Mouse (Mus musculus) midbrain, embryonic 11.5 days (tissue): Measurements from ENCODE around the gene Rmnd1. TPM values are rescaled to one million over a fixed set of nuclear protein-coding genes. Genes with fewer than 3 reads are reported as not detected.

Experiments
- ATAC-seq: fragments of 200-750 bp; cut with Nextera tagmentation; 2 replicates; pipeline ENCODE4 v1.8.0; 2017; ENCODE audit warnings: moderate TSS enrichment, moderate library complexity; ENCODE audit not compliant: low FRiP score
- DNase-seq: peaks from one replicate; pipeline ENCODE4 v3.0.0; 2015; ENCODE audit warnings: low spot score; ENCODE audit errors: missing footprints
- H3K27ac ChIP-seq: fragments of 300-500 bp; sonication (generic); 2 replicates; pipeline ENCODE4 v1.5.1; 2014; ENCODE audit warnings: low read depth, low read length
- H3K27me3 ChIP-seq: fragments of 300-500 bp; sonication (generic); 2 replicates; pipeline ENCODE4 v1.6.1; 2014; ENCODE audit warnings: mild to moderate bottlenecking, low read length, moderate library complexity, mixed read lengths; ENCODE audit not compliant: control insufficient read depth, insufficient read depth
- H3K36me3 ChIP-seq: fragments of 300-500 bp; sonication (generic); 2 replicates; pipeline ENCODE4 v1.6.1; 2014; ENCODE audit warnings: mild to moderate bottlenecking, low read length, moderate library complexity, mixed read lengths; ENCODE audit not compliant: control insufficient read depth, insufficient read depth
- H3K4me1 ChIP-seq: fragments of 300-500 bp; sonication (generic); 2 replicates; pipeline ENCODE4 v1.6.1; 2014; ENCODE audit warnings: low read length; ENCODE audit not compliant: control insufficient read depth, insufficient read depth
- H3K4me2 ChIP-seq: fragments of 300-500 bp; sonication (generic); 2 replicates; pipeline ENCODE4 v1.6.1; 2014; ENCODE audit warnings: mild to moderate bottlenecking, moderate library complexity
- H3K4me3 ChIP-seq: fragments of 300-500 bp; sonication (generic); 2 replicates; pipeline ENCODE4 v1.5.1; 2014; ENCODE audit warnings: low read depth, low read length
- H3K9ac ChIP-seq: fragments of 300-500 bp; sonication (generic); 2 replicates; pipeline ENCODE4 v1.6.1; 2014; ENCODE audit warnings: low read length
- H3K9me3 ChIP-seq: fragments of 300-500 bp; sonication (generic); 2 replicates; pipeline ENCODE4 v1.6.1; 2016; ENCODE audit warnings: low read length; ENCODE audit not compliant: control insufficient read depth
- WGBS: fragments of 180-500 bp; shearing (Covaris S2); extraction: QIAGEN DNeasy Blood & Tissue Kit; methylation state at CpG from one replicate; pipeline ENCODE4 v1.1.7; 2014; 5-methylcytosine and 5-hydroxymethylcytosine counted together
- polyA plus RNA-seq: library from polyadenylated mRNA; unstranded; fragments of >200 nt; fragmentation: Nextera tagmentation; extraction: Ambion mirVana; gene quantifications from 2 replicates; pipeline ENCODE4 v1.2.1, GENCODE M21; 2014

Rmnd1 gene
- polyA plus RNA-seq, 1 experiment from 2014 or later: 46.7 TPM

- WGBS: under 1% methylated on average over 19 of the region's 19 CpGs
- H3K9ac ChIP-seq: peak overlapping the region; percentile 99
- H3K27ac ChIP-seq: peak overlapping the region; percentile 99
- peaks cover 20% of the 10 kb centered on the region for H3K4me1 ChIP-seq
- DNase-seq (no peak), ATAC-seq (no peak)
- no peaks in the 10 kb centered on the region for H3K36me3 ChIP-seq
- no peaks in the 10 kb centered on the region for H3K9me3 ChIP-seq
- no peaks in the 10 kb centered on the region for H3K27me3 ChIP-seq
- peak overlapping the region; percentile 94 for H3K4me2 ChIP-seq
- H3K4me3 ChIP-seq: peak overlapping the region; percentile 99
Measured at GRCm38 (mm10) chr10:4388384-4388745, 43.8 kb downstream of the Rmnd1 start.

GRCm38 (mm10) chr10:4387701-4388383 lies 44.3 kb downstream of the Rmnd1 start, which contains the start of gene Zbtb2:
Gene Zbtb2, minus strand, starts transcription at chr10:4388108.
- peak; percentile 8 for ATAC-seq
- WGBS: under 1% methylated on average over 38 of the region's 87 CpGs

GRCm38 (mm10) chr10:4386609-4387591 lies 45.3 kb downstream of the Rmnd1 start:
- Histone ChIP-seq H3K4me3 (peak overlapping the region; percentile 99), H3K36me3 (no peaks in the 10 kb centered on the region), H3K9me3 (no peaks in the 10 kb centered on the region), H3K9ac (peak overlapping the region; percentile 99), H3K27me3 (no peaks in the 10 kb centered on the region), H3K4me2 (peak overlapping the region; percentile 94), H3K27ac (peak overlapping the region; percentile 99), H3K4me1 (peaks cover 20% of the 10 kb centered on the region)
- WGBS: under 1% methylated on average over 67 of the region's 133 CpGs
- DNase-seq: peak; percentile 100
- ATAC-seq: peak; percentile 92

More at GRCm38 (mm10) chr10:4387701-4388383, 44.3 kb downstream of the Rmnd1 start, which contains the start of gene Zbtb2:
- Histone ChIP-seq H3K27ac (peak within 1 kb of the TSS; percentile 99), H3K9ac (peak within 1 kb of the TSS; percentile 99), H3K4me3 (peak within 1 kb of the TSS; percentile 99), H3K4me1 (peaks cover 20% of the 10 kb centered on the region), H3K4me2 (peak within 1 kb of the TSS; percentile 94), H3K9me3 (no peaks in the 10 kb centered on the region), H3K27me3 (no peaks in the 10 kb centered on the region), H3K36me3 (no peaks in the 10 kb centered on the region)
- DNase-seq: peak; percentile 94

- WGBS: 93% methylated on average over 7 of the region's 7 CpGs
- Histone ChIP-seq H3K27ac (no peak overlapping the region), H3K36me3 (no peaks in the 10 kb centered on the region), H3K9me3 (no peaks in the 10 kb centered on the region), H3K27me3 (no peaks in the 10 kb centered on the region), H3K4me3 (no peak overlapping the region), H3K9ac (no peak overlapping the region), H3K4me1 (peaks cover 10% of the 10 kb centered on the region), H3K4me2 (no peak overlapping the region)
- ATAC-seq (no peak), DNase-seq (no peak)
Measured at GRCm38 (mm10) chr10:4384244-4384643, 47.9 kb downstream of the Rmnd1 start.

- Histone ChIP-seq H3K9me3 (no peaks in the 10 kb centered on the region), H3K4me2 (no peak overlapping the region), H3K9ac (no peak overlapping the region), H3K4me1 (peaks cover 1% of the 10 kb centered on the region; the same call in 1 of the 2 replicates), H3K36me3 (no peaks in the 10 kb centered on the region), H3K27me3 (no peaks in the 10 kb centered on the region), H3K4me3 (no peak overlapping the region), H3K27ac (no peak overlapping the region)
- WGBS: 89% methylated on average over 5 of the region's 5 CpGs
- DNase-seq (no peak), ATAC-seq (no peak)
Measured at GRCm38 (mm10) chr10:4380748-4381147, 51.4 kb downstream of the Rmnd1 start.

GRCm38 (mm10) chr10:4376931-4377330 lies 55.3 kb downstream of the Rmnd1 start:
- no peak overlapping the region for H3K4me2 ChIP-seq
- no peak overlapping the region for H3K4me3 ChIP-seq
- H3K4me1 ChIP-seq: peaks cover 4% of the 10 kb centered on the region; the same call in 1 of the 2 replicates
- no peak for DNase-seq
- ATAC-seq: no peak
- no peaks in the 10 kb centered on the region for H3K27me3 ChIP-seq
- no peaks in the 10 kb centered on the region for H3K9me3 ChIP-seq
- H3K36me3 ChIP-seq: no peaks in the 10 kb centered on the region
- 93% methylated on average over 7 of the region's 7 CpGs for WGBS
- no peak overlapping the region for H3K27ac ChIP-seq
- no peak overlapping the region for H3K9ac ChIP-seq

- H3K4me2 ChIP-seq: no peak overlapping the region
- no peak for DNase-seq
- WGBS: 77% methylated on average over 7 of the region's 7 CpGs
- H3K4me3 ChIP-seq: no peak overlapping the region
- H3K27me3 ChIP-seq: no peaks in the 10 kb centered on the region
- no peak overlapping the region for H3K27ac ChIP-seq
- no peaks in the 10 kb centered on the region for H3K36me3 ChIP-seq
- no peak overlapping the region for H3K9ac ChIP-seq
- no peaks in the 10 kb centered on the region for H3K9me3 ChIP-seq
- no peak for ATAC-seq
- H3K4me1 ChIP-seq: peaks cover 4% of the 10 kb centered on the region; the same call in 1 of the 2 replicates
Measured at GRCm38 (mm10) chr10:4376461-4376860, 55.7 kb downstream of the Rmnd1 start.

GRCm38 (mm10) chr10:4375267-4375666 lies 56.9 kb downstream of the Rmnd1 start:
- 40% methylated on average over 7 of the region's 7 CpGs for WGBS
- DNase-seq: no peak
- no peak overlapping the region for H3K9ac ChIP-seq

More at GRCm38 (mm10) chr10:4375267-4375666, 56.9 kb downstream of the Rmnd1 start:
- no peaks in the 10 kb centered on the region for H3K27me3 ChIP-seq
- no peaks in the 10 kb centered on the region for H3K9me3 ChIP-seq
- H3K4me2 ChIP-seq: no peak overlapping the region
- H3K36me3 ChIP-seq: no peaks in the 10 kb centered on the region
- no peak for ATAC-seq
- no peak overlapping the region for H3K4me3 ChIP-seq
- peaks cover 4% of the 10 kb centered on the region; the same call in 1 of the 2 replicates for H3K4me1 ChIP-seq
- H3K27ac ChIP-seq: no peak overlapping the region
